Mouse (Mus musculus): ENCODE data around the gene Dnaja3. TPM values are rescaled to one million over a fixed set of nuclear protein-coding genes. Genes with fewer than 3 reads are reported as not detected.

Gene Dnaja3
- polyA plus RNA-seq, 1 experiment from 2014 or later = 92.5 TPM

- Histone ChIP-seq H3K4me1 (ENCODE audit: control insufficient read depth, insufficient read depth, low read length) (peaks cover 55% of the 10 kb centered on the region), H3K4me3 (ENCODE audit: low read length) (no peak overlapping the region), H3K9ac (ENCODE audit: low read depth, low read length) (peak overlapping the region; percentile 54), H3K27me3 (replicated peaks; ENCODE audit: control insufficient read depth, insufficient read depth, low read length) (no peaks in the 10 kb centered on the region), H3K4me2 (ENCODE audit: low read depth, low read length) (peak overlapping the region; percentile 8; the same call in 1 of the 2 replicates), H3K9me3 (ENCODE audit: control insufficient read depth, low read length) (no peaks in the 10 kb centered on the region), H3K27ac (ENCODE audit: low read length) (peak overlapping the region; percentile 72), H3K36me3 (ENCODE audit: control insufficient read depth, insufficient read depth, low read length) (peaks cover 4% of the 10 kb centered on the region; the same call in 1 of the 2 replicates)
- ATAC-seq = peak; percentile 83
- WGBS = 50% methylated on average over 4 of the region's 4 CpGs
Observed at GRCm38 (mm10) chr16:4655251-4655734, 15.5 kb downstream of the Dnaja3 start.

DNA sequence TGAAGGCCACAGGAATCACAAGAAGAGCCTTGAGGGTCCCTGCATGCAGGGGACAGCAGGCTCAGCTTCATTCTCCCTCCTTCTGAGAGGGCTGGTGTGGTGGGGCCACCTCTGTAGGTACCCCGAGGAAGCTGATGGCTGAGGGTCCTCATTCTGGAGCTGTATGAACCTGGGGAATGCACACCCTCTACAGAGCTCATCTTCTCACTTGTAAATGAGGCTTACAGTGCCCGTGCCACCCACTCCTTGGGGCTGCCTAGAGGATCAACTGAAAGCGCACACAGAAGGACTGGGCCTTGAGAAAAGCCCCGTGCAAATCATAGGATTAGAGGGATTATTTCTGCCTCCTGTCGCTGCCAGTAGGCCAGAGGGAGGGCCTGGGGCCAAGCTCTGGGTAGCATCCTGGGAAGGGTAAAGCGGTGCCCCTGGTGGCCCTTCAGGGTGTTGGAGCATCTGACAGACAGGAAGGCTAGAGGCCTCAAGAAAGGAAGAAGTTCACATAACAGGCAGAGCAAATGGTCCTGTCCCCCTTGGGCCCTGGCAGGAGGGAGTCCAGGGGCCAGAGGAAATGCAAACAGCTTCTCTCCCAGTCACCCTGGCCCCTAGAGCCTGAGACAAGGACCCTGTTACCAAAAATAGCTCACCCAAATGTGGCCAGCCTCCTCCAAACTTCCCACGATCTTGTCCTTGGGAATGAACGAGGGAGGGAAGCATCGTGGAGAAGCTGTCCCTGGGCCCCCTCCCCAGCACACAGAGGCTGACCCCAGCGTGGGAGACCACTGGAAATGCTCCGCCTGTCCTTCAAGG is 16.2 kb downstream of the Dnaja3 start:
- Histone ChIP-seq H3K27me3 (replicated peaks; ENCODE audit: control insufficient read depth, insufficient read depth, low read length) (no peaks in the 10 kb centered on the region), H3K4me1 (ENCODE audit: control insufficient read depth, insufficient read depth, low read length) (peaks cover 55% of the 10 kb centered on the region), H3K27ac (ENCODE audit: low read length) (peak overlapping the region; percentile 72), H3K9ac (ENCODE audit: low read depth, low read length) (peak overlapping the region; percentile 54), H3K9me3 (ENCODE audit: control insufficient read depth, low read length) (no peaks in the 10 kb centered on the region), H3K4me3 (ENCODE audit: low read length) (no peak overlapping the region), H3K36me3 (ENCODE audit: control insufficient read depth, insufficient read depth, low read length) (0 out of 2 replicates have a peak, but pooled peaks cover 4% of the 10 kb centered on the region), H3K4me2 (ENCODE audit: low read depth, low read length) (peak overlapping the region; percentile 8; the same call in 1 of the 2 replicates)
- ATAC-seq = peak; percentile 21; the same call in 1 of the 2 replicates
- WGBS = 35% methylated on average over 11 of the region's 11 CpGs

GRCm38 (mm10) chr16:4656571-4657081 is 16.8 kb downstream of the Dnaja3 start:
- Histone ChIP-seq H3K36me3 (ENCODE audit: control insufficient read depth, insufficient read depth, low read length) (peaks cover 7% of the 10 kb centered on the region; the same call in 1 of the 2 replicates), H3K27me3 (replicated peaks; ENCODE audit: control insufficient read depth, insufficient read depth, low read length) (no peaks in the 10 kb centered on the region), H3K4me1 (ENCODE audit: control insufficient read depth, insufficient read depth, low read length) (peaks cover 51% of the 10 kb centered on the region), H3K4me3 (ENCODE audit: low read length) (no peak overlapping the region), H3K9me3 (ENCODE audit: control insufficient read depth, low read length) (no peaks in the 10 kb centered on the region), H3K27ac (ENCODE audit: low read length) (peak overlapping the region; percentile 55), H3K9ac (ENCODE audit: low read depth, low read length) (no peak overlapping the region), H3K4me2 (ENCODE audit: low read depth, low read length) (no peak overlapping the region)
- ATAC-seq = no peak
- WGBS = 70% methylated on average over 9 of the region's 9 CpGs

DNA sequence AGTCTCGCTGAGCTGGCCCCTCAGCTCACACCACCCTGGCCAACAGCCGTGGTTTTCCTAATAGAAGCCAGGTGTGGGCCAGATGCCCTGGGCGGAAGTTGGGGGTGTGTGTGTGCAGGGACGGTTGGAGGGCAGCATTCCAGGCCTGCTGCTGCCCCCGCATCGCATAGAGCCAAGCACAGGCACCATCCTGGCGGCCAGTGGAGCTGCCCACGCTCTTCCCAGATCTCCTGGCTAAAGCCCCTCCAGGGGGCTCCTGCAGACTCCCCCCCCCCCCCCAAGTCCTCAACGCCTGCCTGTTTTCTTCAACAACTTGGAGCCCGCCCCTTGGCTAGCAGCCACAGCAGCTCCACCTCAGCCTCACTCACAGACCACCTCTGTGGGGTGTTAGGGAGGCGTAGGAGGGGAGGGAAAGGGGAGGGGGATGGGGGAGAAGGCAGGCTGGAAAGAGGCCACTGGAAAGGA is 19.0 kb downstream of the Dnaja3 start:
- WGBS = 30% methylated on average over 11 of the region's 11 CpGs
- Histone ChIP-seq H3K27me3 (replicated peaks; ENCODE audit: control insufficient read depth, insufficient read depth, low read length) (no peaks in the 10 kb centered on the region), H3K9me3 (ENCODE audit: control insufficient read depth, low read length) (no peaks in the 10 kb centered on the region), H3K27ac (ENCODE audit: low read length) (peak overlapping the region; percentile 23; the same call in 1 of the 2 replicates), H3K36me3 (ENCODE audit: control insufficient read depth, insufficient read depth, low read length) (peaks cover 6% of the 10 kb centered on the region; the same call in 1 of the 2 replicates), H3K9ac (ENCODE audit: low read depth, low read length) (no peak overlapping the region), H3K4me2 (ENCODE audit: low read depth, low read length) (no peak overlapping the region), H3K4me3 (ENCODE audit: low read length) (no peak overlapping the region), H3K4me1 (ENCODE audit: control insufficient read depth, insufficient read depth, low read length) (peaks cover 36% of the 10 kb centered on the region)
- peak; percentile 8; the same call in 1 of the 2 replicates for ATAC-seq

DNA sequence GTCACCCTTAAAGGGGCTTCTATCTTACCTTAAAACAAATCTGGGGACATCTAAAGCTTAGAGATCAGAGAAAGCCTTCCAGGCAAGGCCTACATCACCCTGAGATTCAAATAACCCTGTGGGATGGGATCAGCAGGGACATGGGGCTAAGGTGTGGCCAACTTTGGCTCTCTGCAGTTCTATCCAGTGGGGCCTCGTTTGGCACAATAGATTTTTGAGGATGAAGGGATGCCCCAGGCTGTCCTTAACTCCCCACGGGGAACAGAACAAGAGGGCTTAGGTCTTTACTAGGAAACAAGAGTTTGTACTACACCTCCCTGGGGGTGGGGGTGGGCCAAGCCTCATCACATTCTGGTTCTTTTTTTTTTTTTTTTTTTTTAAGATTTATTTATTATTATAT is 19.5 kb downstream of the Dnaja3 start:
- 0 out of 2 replicates have a peak overlapping the region, but pooled peaks have one; percentile 39 for H3K27ac ChIP-seq (ENCODE audit: low read length)
- H3K36me3 ChIP-seq (ENCODE audit: control insufficient read depth, insufficient read depth, low read length) = peaks cover 6% of the 10 kb centered on the region; the same call in 1 of the 2 replicates
- ATAC-seq = no peak
- H3K4me1 ChIP-seq (ENCODE audit: control insufficient read depth, insufficient read depth, low read length) = peaks cover 36% of the 10 kb centered on the region
- no peak overlapping the region for H3K4me2 ChIP-seq (ENCODE audit: low read depth, low read length)
- 46% methylated on average over 2 of the region's 2 CpGs for WGBS
- no peaks in the 10 kb centered on the region for H3K9me3 ChIP-seq (ENCODE audit: control insufficient read depth, low read length)
- H3K4me3 ChIP-seq (ENCODE audit: low read length) = no peak overlapping the region
- H3K27me3 ChIP-seq (replicated peaks; ENCODE audit: control insufficient read depth, insufficient read depth, low read length) = no peaks in the 10 kb centered on the region
- H3K9ac ChIP-seq (ENCODE audit: low read depth, low read length) = no peak overlapping the region

GRCm38 (mm10) chr16:4661605-4662004 is 21.8 kb downstream of the Dnaja3 start:
- Histone ChIP-seq H3K9ac (ENCODE audit: low read depth, low read length) (no peak overlapping the region), H3K36me3 (ENCODE audit: control insufficient read depth, insufficient read depth, low read length) (peaks cover 9% of the 10 kb centered on the region; the same call in 1 of the 2 replicates), H3K4me1 (ENCODE audit: control insufficient read depth, insufficient read depth, low read length) (peaks cover 14% of the 10 kb centered on the region), H3K9me3 (ENCODE audit: control insufficient read depth, low read length) (no peaks in the 10 kb centered on the region), H3K4me3 (ENCODE audit: low read length) (no peak overlapping the region), H3K27ac (ENCODE audit: low read length) (no peak overlapping the region), H3K27me3 (replicated peaks; ENCODE audit: control insufficient read depth, insufficient read depth, low read length) (no peaks in the 10 kb centered on the region), H3K4me2 (ENCODE audit: low read depth, low read length) (no peak overlapping the region)
- WGBS = 69% methylated on average over 2 of the region's 2 CpGs
- ATAC-seq = no peak

DNA sequence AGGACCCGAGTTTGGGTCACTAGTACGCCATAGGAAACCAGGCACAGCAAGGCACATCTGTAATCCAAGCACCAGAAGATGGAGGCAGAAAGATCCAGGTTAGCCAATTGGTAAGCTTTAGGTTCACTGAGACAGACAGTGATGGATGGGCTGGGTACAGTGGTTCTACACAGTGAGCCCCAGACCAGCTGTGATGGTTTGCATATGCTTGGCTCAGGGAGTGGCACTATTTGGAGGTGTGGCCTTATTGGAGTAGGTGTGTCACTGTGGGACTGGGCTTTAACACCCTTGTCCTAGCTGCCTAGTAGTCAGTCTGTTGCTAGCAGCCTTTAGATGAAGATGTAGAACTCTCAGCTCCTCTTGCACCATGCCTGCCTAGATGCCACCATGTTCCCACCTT is 24.0 kb downstream of the Dnaja3 start:
- WGBS = 87% methylated on average over 2 of the region's 2 CpGs
- H3K9ac ChIP-seq (ENCODE audit: low read depth, low read length) = no peak overlapping the region
- H3K27me3 ChIP-seq (replicated peaks; ENCODE audit: control insufficient read depth, insufficient read depth, low read length) = no peaks in the 10 kb centered on the region
- no peak overlapping the region for H3K4me3 ChIP-seq (ENCODE audit: low read length)
- H3K4me2 ChIP-seq (ENCODE audit: low read depth, low read length) = no peak overlapping the region
- ATAC-seq = no peak
- peaks cover 6% of the 10 kb centered on the region for H3K4me1 ChIP-seq (ENCODE audit: control insufficient read depth, insufficient read depth, low read length)
- H3K27ac ChIP-seq (ENCODE audit: low read length) = no peak overlapping the region
- peaks cover 14% of the 10 kb centered on the region; the same call in 1 of the 2 replicates for H3K36me3 ChIP-seq (ENCODE audit: control insufficient read depth, insufficient read depth, low read length)
- no peaks in the 10 kb centered on the region for H3K9me3 ChIP-seq (ENCODE audit: control insufficient read depth, low read length)

GRCm38 (mm10) chr16:4665726-4666125 is 25.9 kb downstream of the Dnaja3 start:
- Histone ChIP-seq H3K36me3 (ENCODE audit: control insufficient read depth, insufficient read depth, low read length) (peaks cover 17% of the 10 kb centered on the region; the same call in 1 of the 2 replicates), H3K27ac (ENCODE audit: low read length) (no peak overlapping the region), H3K27me3 (replicated peaks; ENCODE audit: control insufficient read depth, insufficient read depth, low read length) (no peaks in the 10 kb centered on the region), H3K4me1 (ENCODE audit: control insufficient read depth, insufficient read depth, low read length) (no peaks in the 10 kb centered on the region), H3K9ac (ENCODE audit: low read depth, low read length) (no peak overlapping the region), H3K4me2 (ENCODE audit: low read depth, low read length) (no peak overlapping the region), H3K4me3 (ENCODE audit: low read length) (no peak overlapping the region), H3K9me3 (ENCODE audit: control insufficient read depth, low read length) (no peaks in the 10 kb centered on the region)
- ATAC-seq = no peak
- 93% methylated on average over 2 of the region's 2 CpGs for WGBS

DNA sequence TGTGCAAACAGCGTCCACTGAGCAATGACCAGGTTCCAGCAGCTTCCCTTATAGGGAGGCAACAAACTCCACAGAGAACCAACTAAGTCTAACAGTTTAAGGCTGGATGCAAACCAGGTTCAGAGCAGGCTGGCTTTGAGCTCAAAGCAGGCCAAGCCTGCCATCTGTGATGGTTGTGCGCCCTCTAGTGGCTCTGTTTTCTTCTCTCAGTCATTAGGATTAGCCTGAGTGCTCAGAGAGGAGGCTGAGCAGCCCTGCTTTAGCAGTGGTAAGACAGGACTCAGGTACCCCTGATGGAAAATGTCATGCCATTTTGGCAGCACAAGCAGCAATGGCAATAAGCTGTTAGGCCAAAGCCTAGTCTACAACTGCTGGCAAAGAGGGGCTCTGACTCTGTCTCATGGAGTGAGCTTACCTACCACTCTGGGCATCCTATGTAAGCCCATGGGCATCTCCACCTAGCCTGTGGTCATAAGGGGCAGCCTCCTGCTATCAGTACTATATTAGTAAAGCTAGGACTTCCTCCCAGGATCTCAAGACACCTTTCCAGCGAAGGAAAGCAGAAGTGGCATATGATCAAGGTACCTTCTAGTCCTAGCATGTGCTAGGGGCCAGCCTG is 27.5 kb downstream of the Dnaja3 start:
- peaks cover 11% of the 10 kb centered on the region; the same call in 1 of the 2 replicates for H3K36me3 ChIP-seq (ENCODE audit: control insufficient read depth, insufficient read depth, low read length)
- H3K9ac ChIP-seq (ENCODE audit: low read depth, low read length) = no peak overlapping the region
- H3K27ac ChIP-seq (ENCODE audit: low read length) = no peak overlapping the region
- H3K9me3 ChIP-seq (ENCODE audit: control insufficient read depth, low read length) = no peaks in the 10 kb centered on the region
- no peak overlapping the region for H3K4me2 ChIP-seq (ENCODE audit: low read depth, low read length)
- no peaks in the 10 kb centered on the region for H3K4me1 ChIP-seq (ENCODE audit: control insufficient read depth, insufficient read depth, low read length)
- no peak overlapping the region for H3K4me3 ChIP-seq (ENCODE audit: low read length)
- ATAC-seq = peak; percentile 85
- WGBS = 35% methylated on average over 3 of the region's 3 CpGs
- no peaks in the 10 kb centered on the region for H3K27me3 ChIP-seq (replicated peaks; ENCODE audit: control insufficient read depth, insufficient read depth, low read length)

Data from intestine, embryonic 16.5 days (tissue).